Mouse (Mus musculus): Measurements from ENCODE around the gene Vcan.

Gene Vcan

DNA sequence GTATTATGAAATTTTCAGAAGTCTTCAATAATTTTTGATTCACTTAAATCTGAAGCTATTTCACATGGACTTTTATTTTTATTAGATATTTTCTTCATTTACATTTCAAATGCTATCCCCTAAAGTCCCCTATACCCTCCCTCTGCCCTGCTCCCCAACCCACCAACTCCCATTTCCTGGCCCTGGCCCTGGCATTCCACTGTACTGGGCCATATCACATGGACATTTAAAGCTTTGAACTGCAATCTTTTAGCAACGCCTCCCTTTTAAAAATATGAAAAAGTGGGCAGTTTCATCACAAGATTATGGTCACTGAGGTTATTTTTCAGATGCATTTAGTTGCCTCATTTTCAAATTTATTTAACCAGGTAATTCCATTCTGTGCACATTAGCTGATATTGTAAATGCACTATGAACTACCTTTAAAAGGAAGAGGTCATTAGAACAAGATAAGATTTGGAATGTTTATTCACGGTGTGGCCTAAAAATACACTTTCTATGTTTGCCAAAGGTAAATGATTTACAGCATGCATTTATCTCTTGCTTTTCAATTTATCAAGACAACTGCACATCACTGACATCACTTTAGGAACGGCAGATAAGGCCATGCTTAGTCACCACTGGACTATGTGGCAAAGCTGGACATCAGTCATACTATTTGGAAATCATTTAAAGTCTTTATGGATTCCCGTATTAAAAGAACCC, 32.7 kb downstream of the Vcan start:
- no peak for DNase-seq

DNA sequence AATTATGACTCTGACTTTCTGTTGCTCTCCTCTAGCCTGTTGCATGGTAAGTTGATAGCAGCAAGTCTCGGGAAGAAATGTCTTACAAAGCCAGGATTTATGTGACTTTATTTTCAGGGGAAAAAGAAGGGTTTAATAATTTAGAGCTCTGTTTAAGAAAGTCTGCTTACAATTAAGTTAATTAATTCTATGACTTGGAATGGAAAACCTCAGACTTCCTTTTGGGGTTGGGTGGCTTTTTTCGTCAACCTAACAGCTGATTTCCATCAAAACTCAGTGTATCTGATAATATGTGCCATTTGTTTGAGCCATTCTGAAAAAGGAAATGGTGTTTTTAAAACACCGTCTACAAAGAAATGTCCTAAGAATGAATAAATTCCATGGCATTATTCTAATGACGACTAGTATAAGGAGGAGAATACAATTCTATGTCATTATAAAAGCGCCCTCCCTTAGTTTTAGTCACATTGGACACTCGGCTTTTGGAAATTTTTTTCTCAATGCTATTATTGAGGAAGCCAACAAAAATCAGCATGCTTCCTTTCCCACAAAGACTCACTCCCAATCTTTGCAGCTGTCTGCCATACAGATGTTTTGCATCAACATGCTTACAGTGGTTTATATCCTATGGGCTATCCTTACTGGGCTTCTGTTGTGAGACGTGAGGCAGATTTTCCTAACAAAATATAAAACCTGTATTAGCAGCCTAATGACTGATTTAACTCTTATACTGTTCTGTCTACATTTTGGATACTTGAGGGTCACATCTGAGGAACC, 34.0 kb downstream of the Vcan start:
- no peak for DNase-seq

DNA sequence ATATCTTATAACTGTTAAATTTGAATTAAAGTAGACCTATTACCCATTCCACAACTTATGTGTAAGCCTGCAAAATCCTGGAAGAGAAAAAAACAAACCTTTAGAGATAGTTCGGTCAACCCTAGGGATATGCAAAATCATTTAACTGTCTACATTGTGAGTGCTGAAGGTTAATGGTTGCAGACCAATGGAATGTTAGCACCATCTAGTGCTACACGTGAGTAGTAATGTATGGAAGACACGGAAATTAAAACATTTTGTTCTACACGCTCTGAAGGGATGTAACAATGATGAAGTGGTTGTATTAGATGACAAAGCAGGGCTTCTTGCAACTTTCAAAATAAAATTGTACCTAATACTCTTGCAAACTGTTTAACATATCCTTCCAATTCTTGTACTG, 39.9 kb downstream of the Vcan start:
- DNase-seq = no peak

DNA sequence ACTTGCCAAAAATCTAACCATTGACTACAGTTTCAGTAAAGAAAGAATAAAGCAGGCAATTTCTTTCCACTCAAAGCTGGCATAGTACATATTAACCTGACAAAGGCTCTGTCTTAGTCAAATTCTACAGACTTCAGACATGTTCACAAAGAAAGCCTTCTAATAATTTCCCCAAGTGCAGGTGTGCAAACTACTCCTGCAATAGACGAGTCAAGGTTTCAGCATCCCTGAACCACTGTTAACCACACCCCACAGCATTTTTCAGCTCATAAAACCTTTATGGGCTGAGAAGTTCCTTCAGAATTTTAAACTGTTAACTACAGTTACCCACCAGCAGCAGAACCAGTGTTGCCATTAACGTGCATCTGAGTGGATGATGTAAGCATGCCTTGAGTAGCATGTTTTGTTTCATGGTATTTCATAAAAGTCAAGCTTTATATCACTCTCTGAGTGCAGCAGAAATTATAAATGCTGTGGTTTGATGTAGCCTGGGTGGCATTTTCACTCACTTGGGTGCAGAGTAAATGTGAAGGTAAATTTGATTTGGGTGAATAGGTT, 42.2 kb downstream of the Vcan start:
- no peak for DNase-seq

DNA sequence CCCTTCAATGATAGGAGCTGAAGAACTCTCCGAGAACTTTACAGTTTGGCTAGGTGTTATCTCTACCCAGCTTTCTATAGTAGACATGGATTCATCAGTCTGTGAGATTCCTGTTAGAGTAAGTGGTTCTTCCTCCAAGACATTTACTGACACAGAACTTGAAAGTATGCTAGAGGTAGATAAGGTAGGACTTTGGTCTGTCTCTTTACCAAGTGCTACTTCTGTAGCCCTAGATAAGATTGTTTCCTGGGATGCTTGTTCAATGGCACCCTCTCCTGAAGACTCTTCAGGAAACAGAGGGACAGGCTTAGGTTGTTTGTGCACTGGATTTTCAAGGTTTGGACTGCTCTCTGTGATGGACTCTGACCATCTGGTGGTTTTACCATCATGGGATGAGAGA, 49.7 kb downstream of the Vcan start:
- DNase-seq = no peak

DNA sequence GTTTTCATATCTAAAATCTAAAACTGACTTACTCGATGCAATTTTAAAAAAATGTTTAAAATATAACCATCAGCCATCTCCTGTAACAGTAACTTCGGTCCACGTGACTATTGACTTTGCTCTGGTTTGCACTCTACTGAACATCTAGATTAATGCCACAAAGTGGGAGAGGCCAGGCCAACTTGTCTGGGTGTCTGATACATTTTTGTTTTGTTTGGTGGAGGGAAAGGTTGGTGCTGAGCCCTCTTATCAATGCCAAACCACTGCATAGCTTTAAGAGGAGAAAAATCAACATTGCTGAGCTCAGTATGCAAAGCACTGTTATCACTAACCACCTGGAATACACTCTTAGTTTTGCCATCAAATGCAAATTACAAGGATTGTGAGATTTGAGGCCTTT, 58.8 kb downstream of the Vcan start:
- no peak for DNase-seq

DNA sequence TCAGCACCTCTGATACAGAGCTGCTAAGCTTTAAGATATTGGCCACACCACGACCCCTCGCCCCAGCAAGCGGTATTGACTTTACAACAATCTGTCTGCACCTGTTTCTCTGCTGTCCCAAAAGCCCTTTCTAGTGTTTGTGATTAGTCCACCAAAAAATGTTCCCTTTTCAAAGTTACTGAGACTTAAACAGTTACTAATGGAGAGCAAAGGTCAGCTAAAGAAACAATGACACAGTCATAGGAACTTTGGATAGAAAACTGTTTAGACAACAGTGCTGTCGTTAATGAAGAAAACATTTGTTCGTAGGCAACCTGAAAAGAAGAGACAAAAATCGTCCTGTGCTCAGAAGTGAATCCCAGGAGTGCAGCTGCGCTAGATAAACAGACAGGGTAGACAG, 60.1 kb downstream of the Vcan start:
- DNase-seq = no peak

DNA sequence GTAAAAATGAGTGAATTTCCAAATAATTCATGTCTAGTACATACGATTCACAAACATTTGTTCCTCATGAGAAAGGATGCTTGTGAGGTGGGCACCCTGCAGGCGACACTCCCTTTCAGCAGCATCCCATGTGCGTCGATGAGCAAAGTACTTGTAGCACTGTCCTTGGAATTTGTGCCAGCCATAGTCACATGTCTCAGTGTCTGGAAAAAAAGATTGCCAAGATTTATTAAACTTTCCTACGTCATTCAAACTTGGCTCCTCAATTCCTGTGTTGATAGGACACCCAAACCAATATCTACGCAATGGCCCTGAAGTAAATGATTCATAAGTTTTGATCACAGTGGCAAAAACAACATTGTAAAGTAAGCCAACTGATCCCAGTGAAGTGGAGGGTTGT, 62.6 kb downstream of the Vcan start:
- DNase-seq = no peak

DNA sequence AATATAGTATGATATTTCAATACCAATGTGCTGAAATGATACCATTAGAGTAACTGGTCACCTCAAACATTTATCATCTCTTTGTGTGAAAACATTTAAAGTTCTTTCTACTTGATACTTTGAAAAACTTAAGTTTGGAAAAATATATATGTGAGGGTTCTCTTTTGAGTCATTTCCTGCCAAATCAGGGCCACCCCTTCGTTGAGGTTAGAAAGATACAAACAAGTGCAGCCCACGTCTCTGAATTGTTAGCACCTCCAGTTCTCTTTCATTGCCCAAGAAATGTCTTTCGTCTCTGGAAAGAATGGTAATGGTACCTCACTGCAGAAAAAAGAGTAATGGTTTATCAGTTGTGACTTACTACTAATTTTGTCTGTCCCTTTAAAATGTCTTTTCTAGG, 71.8 kb downstream of the Vcan start:
- DNase-seq = no peak

DNA sequence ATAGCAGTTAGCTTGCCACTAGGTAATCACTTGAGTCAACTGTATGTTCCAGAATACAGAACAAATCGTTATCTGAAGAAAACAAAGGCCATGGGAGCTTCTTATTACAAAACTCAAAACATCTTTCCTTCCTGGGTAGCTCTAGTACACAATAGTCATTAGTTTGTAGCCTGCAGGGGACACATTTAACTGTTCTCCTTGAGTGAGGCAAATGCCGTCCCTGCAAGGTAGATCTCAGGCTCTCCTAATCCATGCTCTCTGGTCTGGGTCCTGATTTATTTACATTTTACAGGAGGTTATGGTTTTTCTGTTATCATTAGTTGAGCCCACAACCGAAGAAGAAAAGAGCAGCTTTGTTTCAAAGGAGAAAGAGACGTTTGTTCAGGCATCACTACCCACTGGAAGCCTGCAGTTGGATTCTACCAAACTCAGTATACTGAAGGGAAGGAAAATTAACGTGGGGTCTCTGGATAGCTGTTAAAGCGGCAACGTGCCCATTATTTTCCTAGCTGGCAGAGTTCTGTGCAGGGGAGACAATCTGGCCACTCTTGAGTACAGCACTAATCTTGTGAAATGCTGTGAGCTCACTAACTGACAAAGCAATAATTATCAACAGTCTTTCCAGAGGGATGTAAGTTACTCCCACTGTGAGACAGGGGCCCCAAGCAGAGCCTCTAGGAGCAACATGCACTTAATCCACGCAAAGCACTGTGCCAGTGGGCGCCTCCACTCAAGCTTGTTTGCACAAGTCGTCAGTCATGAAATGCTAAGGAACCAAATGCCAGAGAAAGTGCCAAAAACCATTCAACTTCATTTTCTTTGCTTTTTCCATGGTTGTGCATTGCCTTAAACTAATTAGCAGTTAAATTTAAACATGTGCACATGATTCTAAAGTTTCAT, 73.1 kb downstream of the Vcan start:
- DNase-seq = no peak

DNA sequence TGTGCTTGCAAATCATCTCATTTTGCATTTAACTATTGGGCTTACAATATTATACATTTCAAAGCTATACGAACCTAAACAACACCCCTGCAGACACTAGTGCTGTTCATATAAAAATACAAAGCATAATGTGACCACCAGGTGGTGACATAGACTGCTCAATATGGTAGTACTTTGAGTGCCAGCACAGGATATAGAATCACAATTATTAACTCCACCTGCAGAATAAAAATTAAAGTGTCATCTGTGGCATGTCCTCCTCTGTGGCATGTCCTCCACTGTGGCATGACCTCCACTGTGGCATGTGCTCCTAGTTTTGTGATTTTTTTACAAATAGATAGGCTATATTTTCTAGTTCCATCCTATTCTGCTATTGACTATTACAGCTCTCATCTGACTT, 74.2 kb downstream of the Vcan start:
- peak in 1 of 2 experiments; percentile 16 for DNase-seq

DNA sequence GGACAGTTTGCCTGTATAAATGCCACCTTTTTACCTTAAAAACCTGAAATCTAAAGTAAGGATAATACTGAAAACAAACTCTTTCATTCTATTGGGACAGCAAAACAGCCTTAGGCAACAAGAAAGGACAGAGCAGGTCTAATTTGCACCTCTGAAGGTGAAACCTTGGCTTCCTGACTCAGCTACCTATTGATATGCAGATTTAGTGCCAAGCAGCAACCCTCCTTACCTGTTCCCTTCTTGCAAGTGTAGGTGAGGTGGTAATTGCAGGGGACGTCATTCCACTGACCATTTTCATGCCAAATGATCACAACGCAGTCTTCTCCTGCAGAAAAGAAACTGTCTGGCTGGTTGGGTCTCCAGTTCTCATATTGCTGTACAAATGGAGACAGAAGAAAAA, 80.6 kb downstream of the Vcan start:
- DNase-seq = no peak

DNA sequence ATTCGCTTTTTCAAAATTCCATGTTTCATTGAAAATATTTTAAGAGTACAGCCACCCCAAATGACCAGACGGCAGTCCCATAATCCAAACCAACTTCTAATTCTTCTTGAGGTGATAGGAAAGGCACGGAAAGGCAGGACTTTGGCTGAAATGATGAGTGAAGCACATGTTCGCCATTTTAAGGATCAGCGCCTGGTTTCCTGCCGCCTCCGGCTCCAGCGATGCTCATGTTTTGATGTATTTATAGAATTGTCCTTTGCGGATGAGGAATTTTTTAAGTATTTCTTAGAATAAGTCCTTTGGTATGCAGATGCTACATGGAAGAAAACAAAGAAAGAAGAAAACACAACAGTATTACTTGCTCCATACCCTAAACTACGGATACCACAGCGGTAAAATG, 85.3 kb downstream of the Vcan start:
- DNase-seq = no peak

DNA sequence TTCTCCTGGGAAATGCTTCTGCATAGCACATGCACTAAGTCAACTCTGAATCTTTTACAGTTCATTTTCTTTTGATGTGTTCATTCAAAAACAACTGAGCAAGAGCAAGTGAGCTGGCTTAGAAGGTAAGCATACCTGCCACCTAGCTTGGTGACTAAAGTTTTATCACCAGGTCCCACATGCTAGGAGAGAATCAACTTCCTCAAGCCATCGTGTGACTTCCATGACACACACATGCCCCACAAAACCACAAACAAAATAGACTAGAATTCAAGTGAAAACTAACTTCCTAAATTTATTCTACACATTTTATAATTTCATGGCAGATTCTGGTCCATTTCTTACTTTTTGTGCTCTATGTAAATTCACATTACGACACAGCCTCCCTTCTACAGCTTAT, 89.0 kb downstream of the Vcan start:
- no peak for DNase-seq

DNA sequence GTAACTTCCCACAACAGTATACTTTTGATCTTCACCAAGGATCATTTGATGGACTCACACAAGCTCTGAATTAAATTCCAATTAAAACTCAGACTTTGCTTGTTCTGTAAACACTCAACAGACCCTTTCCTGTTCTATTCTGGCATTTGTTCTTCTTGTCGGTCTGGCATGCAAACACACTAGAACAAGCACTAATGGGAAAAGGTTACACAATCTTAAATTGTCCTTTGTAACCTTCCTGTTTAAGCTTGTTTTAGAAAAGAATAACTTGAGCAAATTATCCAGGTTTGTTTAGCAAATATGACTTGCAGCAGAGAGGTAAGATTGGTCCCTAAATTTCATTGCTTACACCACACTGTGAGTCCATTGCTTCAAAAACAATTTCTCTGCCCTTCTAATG, 89.5 kb downstream of the Vcan start:
- no peak for DNase-seq

DNA sequence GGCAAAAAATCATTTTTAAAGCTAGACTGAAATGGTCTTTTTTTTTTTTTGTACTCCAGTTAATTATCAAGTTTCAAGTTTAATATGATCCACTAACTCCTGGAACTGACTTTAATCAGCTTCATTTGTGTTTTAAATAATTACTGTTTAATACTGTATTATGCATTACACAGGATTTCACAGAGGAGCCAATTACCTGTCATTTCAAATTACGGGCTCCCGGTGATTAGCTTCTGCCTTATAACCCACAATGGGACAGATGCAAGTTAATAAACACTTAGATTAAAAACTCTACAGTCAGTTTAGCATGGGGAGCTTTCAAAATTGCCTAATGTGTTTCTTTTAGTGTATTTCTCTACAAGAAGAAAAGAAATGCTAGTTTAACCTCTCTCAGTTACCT, 96.7 kb downstream of the Vcan start:
- DNase-seq = no peak

DNA sequence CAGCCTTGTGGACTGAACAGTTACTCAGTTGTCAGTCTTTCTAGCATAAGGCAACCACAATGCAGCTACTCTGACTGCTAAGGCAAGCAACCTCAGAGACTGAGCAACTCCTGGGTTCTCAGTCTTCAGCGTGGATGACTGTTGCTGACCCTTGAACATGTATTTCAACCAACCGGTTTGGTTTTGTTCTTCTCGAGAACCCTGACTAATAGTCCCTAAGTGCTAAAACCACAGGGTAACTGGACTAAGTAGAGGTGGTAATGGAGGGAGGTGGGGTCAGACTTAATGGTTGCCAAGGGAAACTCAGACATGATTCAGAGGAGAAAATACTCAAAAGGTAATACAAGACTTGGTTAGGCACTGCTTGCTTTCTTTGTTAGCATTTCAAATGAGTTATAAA, 105.3 kb downstream of the Vcan start:
- DNase-seq = no peak

DNA sequence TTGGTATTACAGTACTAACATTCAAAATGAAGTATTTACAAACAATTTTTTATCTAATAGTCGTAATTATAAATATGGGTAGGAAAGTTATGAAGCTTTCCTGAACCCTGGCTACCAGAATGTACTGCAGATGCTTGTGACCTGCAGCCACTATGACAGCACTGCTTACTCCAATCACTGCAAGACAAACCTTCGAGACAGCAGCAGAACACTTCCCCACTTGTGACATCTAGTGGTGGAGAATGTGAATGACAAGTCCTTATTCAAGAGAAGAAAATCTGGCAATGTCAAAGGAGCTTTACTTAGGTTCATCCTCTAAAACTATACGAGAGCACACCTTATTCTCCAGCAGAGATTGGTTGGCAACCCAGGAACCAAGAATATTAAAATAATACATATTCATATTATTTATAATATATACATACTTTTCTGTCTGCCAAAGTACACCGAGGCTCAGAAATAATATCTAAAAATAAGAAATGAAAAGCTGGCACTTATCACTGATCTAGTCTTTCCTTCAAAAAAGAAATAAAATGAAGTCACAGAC, 108.1 kb downstream of the Vcan start:
- peak in 1 of 2 experiments; percentile 6 for DNase-seq

DNA sequence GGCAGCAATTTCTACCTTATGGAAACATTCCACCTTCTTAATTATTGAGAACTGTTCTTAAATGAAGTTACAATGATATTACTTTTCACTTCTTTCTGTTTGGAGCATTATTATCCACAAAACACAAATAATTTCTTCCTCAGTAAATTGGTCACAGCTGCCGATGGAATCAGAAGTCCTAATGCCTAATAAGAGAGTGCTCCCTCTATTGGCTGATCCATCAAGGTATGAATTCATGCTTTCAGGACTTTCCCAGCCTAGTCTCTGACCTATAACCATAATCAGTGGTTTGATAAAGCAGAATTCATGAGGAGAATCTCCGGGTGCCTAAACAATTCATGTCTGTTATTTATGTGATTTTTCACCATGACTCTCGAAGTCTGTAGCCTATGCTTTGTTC, 123.2 kb downstream of the Vcan start:
- DNase-seq = no peak

DNA sequence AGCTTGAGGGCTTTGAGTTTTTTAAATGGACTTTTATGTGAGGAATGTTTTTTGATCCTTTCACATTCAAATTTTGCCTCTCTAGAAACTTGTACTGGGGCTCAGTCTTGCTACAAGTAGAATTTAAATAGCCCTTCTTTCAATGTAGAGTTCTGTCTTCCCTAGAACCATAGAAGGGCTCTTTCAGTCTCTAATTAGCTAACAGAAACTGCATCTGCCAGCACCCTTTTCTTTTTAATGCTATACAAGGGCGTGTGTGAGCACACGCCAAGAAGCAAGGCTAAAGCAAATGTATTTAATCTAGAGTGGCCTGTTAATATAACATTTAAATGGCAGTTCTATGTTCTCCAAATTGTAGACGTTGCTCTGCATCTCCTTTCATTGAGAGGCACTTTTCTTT, 134.9 kb downstream of the Vcan start:
- no peak for DNase-seq
